Mouse (Mus musculus) right cerebral cortex, postnatal 14 days (tissue): Measurements from ENCODE around the gene Cd63.

Source experiments
- DNase-seq: peaks from one replicate; pipeline ENCODE4 v3.0.0; 2022

Cd63 gene

DNA sequence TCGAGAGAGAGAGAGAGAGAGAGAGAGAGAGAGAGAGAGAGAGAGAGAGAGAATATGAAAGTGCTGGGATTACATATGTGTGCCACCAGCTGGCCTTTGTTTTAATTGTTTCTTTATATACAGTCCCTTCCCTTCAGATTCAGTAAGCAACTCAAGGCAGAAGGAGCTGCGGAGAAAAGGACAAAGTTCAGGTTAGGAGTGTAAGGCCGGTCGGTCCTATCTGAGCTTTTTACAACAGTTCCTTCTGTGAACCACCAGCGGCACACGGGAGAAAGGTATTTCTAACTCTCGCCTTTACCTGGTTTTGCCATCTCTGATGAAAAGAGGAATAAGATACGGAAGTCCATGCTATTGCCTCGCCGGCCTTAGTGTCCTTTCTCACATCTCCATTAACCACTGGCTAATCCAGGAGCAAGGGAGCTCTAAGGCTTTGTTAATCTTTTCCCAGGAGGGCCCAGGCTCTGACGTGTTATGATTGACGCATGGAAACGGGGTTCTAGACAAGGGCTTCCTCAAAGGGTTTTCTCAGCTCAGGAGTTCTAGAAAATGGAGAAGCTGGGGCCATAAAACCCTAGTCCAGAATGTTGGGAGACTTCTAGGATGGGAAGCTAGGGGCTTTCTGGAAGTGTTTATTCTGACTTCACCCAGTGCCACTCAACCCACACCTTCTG lies 8.1 kb downstream of the Cd63 start:
- DNase-seq = no peak

DNA sequence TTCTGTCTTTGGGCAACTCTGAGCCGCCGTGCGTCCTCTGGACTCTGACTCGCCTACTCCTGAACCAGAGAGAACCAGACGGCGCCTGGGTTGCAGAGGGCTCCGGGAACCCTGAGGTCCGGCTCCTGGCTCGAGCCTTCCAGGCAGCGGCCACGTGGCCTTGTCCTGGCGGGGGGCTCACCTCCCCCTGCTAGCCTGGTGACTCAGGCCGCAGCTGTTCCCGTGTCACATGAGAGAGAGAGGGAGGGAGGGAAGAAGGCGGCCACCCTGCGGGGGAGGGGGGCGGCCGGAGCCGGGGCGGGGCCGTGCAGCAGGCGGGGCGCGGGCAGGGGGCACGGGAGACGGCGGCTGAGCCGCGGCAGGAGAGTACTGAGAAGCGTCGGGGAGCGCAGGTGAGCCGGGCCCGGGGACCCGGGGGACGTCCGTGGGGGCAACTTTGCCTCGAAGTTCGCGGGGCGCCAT lies 8.8 kb downstream of the Cd63 start:
- DNase-seq = peak; percentile 65

DNA sequence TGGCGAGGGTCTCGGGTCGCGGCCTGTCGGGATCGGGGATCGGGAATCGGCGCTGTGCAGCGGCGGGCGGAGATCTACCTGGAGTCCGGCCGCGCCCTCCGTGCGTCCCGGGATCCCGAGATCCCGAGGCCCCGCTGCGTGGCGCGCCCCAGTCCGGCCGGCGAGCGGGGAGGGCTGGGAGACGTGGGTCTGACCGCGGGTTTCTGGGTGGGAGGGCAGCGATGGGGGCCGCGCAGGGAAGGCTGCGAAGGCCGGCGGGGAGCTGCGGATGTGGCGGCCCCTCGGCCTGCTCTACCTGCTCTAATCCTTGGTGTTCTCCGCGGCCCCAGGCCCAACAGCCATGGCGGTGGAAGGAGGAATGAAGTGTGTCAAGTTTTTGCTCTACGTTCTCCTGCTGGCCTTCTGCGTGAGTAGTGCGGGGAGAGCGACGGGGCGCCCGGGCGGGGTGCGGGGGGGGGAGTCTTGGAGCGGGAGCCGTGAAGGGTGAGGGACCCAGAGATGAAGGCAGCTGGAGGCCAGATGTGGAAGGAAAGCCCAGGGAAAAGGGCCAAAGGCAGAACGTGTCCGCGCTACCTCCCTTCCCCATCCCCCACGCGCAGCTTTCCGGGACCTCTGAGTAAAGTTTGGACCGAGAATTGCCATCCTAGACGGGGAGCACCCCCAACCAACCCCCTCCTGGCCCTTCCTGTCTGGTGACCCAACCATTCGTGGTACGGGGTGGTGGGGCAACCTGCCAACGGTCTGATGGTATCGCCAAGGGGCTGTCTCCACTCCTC lies 9.5 kb downstream of the Cd63 start:
- DNase-seq = peak; percentile 62

DNA sequence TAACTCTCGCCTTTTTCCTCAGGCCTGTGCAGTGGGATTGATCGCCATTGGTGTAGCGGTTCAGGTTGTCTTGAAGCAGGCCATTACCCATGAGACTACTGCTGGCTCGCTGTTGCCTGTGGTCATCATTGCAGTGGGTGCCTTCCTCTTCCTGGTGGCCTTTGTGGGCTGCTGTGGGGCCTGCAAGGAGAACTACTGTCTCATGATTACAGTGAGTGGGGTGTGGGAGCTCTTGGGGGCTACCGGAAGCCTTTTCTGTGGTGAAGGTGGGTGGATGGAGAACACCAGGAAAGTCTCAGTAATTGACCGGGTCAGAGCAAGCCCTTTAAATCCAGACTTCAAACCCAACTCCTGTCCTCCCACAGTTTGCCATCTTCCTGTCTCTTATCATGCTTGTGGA lies 10.6 kb downstream of the Cd63 start:
- DNase-seq = no peak

DNA sequence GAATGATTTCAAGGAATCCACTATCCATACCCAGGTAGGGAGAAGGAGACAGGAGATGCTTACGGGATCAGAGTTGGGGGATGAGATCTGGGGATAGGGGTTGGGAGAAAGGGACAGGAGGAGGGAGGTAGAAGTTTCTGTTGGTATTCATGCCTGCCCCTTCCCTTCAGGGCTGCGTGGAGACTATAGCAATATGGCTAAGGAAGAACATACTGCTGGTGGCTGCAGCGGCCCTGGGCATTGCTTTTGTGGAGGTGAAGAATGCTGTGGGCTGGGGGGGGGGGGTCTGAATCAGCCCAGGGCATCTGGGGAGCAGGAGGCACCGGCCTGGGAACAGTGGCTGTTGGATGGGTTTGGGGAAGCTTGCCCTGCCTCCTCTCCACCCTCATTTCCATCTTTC lies 11.5 kb downstream of the Cd63 start:
- DNase-seq = no peak

DNA sequence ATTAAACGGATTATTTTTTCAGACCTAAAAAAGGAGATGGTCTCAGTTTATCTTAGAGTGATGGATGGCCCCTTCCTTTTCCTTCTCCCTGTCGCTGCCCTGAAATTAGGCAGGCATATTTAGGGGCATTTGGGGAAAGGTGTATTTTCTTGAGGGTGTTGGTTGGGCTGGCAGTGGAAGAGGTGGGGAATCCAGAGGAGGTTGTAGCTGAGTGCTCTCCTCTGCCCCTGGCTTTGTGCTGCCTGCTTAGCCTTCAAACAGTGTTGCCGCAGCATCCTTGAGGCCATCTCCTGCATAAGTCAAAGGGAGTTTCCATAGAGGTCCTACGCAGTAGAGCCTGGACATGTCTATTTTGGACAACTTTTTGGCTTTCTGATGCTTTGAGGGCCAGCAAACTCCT lies 12.0 kb downstream of the Cd63 start:
- no peak for DNase-seq

DNA sequence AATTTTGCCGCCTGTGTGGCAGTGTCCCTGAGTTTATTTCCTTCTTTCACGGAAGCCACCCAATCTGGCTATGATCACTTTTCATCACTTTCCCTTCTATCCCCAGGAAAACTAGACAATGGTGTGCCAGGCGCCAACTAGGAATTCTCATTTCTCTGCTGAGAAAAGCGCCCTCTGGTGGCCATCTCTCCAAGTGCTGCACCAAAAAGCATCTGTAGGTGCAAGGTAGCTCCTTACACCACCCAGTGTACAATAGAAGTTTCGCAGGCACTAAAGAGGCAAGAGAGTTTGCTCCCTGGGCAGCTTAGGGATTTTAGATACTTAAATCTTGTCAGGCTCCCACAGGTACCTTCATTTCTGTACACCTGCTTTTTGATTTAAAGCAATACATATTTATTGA lies 12.4 kb downstream of the Cd63 start:
- DNase-seq = peak; percentile 92

DNA sequence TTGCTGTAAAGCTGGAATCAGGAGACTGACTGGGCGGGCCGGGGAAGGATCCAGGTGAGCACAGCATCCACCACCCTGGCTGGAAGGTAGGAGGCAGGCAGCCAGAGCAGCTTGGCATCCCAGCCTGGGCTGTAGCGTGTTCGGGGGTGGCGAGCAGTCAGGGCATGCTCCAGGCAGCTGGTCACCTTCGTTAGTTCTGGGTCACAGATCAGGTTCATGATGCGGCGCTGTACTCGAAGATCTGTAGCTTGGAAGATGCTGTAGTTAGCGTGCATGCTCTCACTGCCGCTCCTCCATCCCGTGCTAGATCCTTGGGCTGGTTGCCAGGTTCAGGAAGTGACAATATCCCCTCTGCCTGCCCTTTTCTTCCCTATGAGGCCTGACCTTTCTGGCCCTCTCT lies 12.9 kb downstream of the Cd63 start:
- DNase-seq = no peak

DNA sequence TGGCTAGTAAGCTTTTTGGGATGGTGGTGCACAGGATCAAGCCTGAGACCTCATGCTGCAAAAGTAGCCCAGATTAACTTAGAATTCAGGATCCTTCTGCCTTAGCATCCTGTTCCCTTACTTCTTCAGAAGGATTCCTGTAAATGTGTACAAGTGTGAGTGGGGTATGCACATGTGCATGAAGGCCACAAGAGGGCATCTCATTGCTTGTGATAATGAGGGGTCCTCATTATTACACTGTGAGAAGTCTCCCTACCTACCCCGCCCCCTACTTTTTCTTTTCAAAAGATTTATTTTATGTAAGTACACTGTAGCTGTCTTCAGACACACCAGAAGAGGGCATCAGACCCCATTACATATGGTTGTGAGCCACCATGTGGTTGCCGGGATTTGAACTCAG lies 14.8 kb downstream of the Cd63 start:
- no peak for DNase-seq

DNA sequence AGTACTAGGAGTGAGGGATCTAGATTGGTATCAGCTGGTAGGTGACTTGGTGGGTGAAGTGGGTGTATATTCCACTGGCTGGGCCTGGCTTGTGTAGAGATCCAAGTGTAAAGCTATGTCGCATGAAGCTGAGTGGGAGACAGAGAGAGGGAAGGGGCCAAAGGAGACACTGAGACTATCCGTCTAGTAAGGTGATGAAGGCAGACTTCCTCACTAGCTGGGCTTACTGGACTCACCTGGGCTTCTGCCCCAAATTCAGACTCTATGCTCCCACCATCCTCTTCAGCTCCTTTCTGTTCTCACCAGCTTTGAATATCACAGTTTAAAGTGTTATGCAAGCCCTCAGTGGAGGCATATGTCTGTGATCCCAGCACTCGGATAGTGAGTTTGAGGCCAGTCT lies 15.9 kb downstream of the Cd63 start:
- DNase-seq = no peak

DNA sequence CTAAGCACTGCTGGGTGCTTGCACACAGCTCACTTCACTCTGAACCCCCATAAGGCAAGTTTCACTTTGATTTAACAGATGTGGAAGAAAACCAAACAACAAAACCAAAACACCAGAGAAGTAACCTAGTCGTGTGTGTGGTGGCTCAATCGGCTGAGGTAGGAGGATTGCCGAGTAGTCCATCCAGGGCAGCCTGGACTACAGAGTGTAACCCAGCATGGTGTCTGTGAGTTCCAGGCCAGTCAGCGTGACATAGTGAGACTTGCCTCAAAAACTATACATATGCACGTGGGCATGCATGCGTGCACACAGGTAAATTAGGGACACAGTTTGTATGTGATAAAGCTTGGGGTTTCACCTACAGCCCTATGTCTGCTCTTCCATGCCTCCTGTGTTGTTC lies 16.6 kb downstream of the Cd63 start:
- DNase-seq = no peak

DNA sequence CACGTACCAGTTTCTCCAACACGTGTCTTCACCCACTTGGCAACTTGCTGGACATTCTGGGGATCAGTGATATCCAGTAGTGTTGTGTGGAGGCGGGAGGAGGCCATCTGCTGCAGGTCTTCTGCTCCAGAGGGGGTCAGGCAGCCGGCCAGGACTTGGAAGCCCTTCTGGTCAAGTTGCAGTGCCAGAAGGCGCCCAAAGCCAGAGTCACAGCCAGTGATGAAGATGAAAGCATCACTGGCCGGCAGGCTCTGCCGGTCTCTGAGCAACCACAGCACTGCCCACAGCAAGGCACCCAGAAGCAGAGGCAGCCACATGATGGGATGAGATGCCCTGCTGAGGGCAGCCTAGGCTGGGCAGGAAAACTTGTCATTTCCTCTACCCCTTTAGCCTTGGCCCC lies 17.5 kb downstream of the Cd63 start:
- peak; percentile 56 for DNase-seq

DNA sequence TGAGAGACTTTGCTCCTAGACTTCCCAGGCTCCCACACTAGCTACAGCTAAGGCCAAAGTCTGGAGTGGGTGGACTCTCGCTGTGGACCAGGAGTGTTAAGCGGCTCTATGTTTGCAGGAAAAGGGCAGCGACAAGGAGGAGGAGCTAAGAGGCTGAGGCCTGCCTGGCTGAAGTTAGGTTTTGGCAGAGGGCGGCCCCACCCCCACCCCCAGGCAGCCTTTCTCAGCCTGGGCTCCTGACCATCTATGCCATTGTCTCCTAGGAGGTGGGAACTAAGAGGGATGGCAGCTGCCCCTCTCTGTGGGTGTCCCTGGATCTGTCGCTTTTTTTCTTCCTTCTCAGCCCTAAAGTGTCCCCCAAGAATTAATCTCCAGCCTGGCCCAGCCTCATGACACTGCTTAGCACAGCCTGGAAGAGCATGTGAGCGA lies 18.4 kb downstream of the Cd63 start:
- no peak for DNase-seq

DNA sequence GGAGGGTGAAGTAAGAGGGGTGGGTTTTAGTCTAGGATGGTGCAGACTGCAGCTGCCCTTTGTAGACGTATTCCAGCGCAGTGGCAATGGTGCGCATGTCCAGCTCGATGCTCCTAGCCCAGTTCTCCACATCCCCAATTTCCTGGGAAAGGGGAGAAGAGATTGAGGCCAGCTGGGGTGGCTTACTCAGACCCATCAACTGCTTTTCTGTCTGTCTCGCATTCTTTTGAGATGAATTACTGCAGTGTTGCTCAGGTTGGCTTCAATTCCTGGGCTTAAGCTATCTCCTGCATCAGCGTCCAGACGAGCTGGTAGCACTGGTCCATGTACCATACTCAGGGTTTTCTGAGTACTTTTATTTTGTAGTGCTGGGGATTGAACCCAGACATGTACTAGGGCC lies 19.2 kb downstream of the Cd63 start:
- DNase-seq = no peak

DNA sequence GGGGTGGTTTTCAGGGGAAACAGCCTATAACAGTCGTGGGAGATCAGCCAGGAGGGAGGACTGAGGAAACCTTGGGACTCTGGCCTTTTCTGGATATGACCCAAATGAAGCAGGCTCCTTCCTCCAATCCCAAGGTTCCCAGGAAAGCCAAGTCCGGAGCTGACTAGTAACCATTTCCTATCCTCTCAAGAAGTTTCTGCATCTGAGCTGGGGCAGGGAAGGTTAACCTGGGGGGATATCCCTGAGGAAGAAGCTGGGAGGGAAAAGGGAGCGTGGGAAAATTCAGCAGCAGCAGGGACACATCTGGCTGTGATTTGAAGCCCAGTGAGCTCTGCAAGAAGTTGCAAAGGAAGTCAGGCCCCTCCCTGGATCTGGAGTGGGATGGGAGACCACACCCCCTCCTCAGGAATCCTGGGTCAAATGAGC lies 20.0 kb downstream of the Cd63 start:
- no peak for DNase-seq

DNA sequence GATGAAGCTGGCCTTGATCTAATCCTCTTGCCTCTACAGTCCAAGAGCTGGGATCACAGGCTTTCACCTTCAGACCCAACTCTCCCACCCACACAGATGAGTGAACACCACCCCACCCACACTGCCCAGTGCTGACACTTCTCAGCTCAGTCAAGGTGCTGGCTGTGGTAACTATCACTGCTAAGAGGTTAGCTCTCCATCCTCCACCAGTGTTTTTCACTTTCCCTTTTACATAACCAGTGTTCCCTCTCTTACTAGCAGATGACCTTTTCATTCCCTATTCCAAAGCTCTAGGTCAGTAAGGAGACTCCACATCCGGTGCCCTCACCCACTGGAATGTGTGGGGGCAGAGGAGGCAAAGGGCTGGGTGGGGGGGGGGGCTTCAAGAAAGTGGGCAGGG lies 20.5 kb downstream of the Cd63 start:
- no peak for DNase-seq

DNA sequence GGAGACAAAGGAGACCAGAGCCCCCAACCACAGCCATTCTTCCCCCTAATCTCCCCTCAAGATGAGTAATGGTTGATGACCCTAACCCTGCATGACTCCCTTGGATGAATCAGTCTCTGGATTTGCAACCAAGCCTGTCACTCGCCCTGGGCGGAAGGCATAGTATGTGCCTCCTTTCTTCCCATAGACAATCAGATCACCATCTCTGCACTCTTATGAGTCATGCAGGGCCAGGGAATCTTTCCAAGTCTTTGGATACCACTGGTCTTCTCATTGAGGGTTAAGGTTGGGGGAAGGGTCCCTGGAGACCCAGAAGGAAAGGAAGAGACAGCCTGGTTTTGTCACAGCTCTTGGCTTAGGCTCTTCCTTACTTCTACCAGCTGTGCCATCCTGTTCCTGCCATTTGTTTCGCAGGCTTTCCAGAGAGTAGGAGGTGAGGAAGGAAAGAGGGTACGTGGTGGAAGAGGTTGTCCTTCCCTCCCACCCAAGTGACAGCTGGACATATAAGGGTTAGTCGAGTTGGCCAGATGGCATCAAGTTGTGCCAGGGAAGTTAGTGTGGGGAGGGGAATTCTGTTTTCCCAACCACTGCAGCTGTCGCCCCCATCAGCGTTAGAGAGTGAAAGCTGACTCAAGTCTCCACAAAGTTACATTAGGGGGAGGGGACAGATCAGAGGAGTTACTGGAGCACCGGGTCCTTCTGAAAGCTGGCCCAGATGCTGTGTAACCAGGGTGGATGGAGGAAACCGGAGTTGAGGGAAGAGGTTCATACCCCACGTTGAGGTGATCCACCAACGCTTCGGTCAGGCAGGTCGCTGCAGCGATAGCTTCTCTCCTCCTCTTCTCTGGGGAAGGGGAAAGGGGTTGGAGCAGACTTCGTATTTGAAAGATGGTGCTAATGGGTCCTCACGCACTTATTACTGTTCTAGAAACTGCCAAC lies 21.4 kb downstream of the Cd63 start:
- DNase-seq = no peak

DNA sequence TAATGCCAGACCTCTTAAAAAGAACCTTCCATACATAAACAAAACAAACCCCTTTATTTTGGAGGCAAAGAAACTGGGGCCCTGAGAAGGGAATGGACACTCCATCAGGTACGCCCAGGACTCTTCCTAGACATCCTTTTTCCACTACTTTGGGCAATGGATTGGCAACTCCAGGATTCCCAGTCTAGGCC lies 21.9 kb downstream of the Cd63 start, which contains the start of gene Rdh5:
Gene Rdh5 (minus strand): TSS at position 67 of the 191 bp plus-strand sequence.
- DNase-seq = no peak

DNA sequence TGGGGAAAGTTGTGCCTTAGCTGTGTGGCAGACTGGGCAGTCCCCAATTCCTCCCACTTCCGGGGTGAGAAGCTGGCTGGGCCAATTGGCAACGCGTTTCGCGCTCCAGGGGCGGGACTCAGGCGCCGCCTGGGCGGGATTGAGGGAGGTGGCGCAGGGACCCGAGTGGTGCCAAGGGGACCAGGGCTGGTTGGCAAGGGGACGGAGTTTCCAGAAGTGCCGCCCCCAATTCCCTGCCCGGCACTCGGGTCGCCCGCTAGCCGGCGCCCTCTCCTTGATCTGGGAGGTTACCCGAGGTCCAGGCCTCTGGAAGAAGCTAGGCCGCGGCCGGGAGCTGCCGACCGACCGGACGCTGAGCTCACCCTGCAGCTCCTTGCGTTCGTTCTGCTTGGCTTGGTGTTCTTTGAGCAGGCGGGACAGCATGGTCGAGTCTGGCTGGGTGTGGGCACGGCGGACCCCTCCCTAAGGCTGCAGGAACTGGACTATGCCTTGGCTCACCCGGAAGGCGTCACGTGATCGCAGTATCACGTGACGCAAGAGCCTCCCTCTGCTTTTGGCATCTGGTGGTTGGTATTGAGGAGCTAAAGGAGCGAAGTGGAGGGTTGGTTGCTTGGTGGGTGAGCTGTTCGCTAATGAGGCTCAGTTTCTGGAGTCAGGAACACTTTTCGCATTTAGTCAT lies 22.4 kb downstream of the Cd63 start:
- DNase-seq = peak; percentile 93

DNA sequence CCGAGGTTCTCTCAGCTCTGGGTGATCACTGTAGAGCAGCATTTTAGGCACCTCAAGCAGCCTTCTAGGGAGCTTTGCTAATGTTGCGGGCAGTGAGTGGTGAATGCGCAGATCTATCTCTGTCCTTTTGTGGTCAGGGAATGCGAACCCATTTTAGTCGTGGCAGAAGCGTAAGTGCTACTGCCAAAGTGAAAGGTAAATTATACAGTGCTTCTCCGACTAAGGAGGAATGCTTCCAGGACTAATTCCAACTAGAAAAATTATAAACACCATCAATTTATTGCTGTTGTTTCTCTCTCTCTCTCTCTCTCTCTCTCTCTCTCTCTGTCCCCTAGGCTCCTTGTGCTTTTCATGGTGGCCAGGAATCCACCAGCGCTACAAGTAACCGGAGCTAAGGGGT lies 23.1 kb downstream of the Cd63 start, which contains the start of gene Bloc1s1:
Gene Bloc1s1 (minus strand): TSS at position 101 of the 400 bp plus-strand sequence.
- DNase-seq = no peak

DNA sequence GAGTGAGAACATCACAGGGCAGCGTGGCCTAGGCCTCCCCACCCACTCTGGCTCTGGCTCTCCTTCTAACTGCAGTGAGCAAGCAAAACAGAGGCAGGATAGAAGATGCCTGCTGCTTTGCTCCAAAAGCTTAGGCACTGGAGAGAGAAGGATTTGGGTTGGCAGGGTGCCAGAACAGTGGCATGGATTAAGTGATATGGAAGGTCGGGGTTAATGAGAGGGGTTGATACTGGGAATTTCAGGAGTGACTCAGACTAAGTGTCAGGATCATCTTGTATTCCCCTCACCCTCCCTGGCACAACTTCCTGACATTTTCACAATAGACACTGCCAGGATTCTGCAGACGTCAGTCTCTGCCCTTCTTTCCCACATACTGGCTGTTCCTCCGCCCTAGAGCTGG lies 27.6 kb downstream of the Cd63 start:
- no peak for DNase-seq

DNA sequence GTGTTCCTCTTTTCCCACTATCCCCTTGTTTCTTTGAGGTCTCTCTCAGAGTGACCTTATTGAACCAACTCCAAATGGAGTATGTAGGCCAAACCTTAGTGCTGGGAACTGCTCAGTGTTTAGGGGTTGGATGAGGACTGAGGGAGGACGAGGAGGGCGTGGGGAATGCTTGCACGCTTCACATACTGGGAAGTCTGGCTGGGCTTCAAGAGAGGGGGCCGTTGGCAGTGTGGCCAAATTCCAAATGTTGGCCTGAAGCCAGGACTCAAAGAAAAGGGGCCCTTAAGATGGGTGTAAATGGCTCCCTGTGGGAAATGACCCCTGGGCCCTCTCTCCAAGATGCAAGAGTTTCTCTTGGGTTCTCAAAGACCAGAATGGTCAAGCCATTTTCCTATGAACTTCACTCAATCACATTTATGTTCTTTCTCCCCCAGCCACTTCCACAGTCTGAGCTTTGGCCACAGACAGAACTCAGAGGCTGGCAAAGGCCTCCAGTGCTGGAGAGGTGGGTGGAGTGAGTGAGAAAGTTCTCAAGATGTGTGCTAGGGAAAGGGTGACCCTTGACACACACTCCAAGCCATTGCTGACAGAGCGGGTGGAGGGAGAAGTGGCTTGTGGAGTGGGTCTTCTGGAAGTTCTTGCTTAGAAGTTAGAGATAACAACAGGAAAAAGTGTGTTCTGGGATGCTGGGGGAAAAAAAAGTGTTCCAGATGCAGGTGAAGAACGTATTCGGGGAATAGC lies 29.0 kb downstream of the Cd63 start:
- DNase-seq = no peak
